Mouse (Mus musculus) ES-E14 (cell line): ENCODE measurements at regions not wholly inside any gene's neighbourhood (a gene's known extent, or its start where the extent isn't known, plus 50 kb on each side); places are given as distances from the start of the nearest gene placed in this dataset.

Experiments
- CHD2 ChIP-seq: IDR thresholded peaks from 2 replicates; pipeline ENCODE4 v1.6.1; 2014; ENCODE audit warnings: mild to moderate bottlenecking, low read depth, low read length, inconsistent platforms
- HCFC1 ChIP-seq: IDR thresholded peaks from 2 replicates; pipeline ENCODE4 v1.6.1; 2012; ENCODE audit warnings: low read length, inconsistent platforms, borderline replicate concordance; ENCODE audit not compliant: insufficient read depth
- ZC3H11A ChIP-seq: IDR thresholded peaks from 2 replicates; pipeline ENCODE4 v1.6.1; 2012; ENCODE audit warnings: low read depth, mild to moderate bottlenecking, inconsistent platforms, low read length, borderline replicate concordance

DNA sequence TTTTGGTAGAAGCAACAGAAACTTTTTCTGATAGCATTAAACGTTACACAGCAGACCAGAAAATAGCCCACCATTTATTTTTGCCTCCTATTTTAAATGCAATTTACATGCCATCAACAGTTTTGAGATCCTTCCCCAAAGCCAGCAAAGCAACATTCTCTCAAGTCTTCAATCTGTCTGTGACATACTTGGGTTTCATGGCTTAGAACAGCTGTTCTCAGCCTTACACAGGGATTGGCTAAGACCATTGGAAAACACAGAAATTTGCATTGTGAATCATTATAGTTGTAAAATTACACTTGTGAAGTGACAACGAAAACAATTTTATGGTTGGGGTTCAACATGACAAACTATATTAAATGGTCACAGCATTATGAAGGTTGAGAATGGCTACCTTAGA is 268.8 kb upstream of the Marcks start:
- TF ChIP-seq HCFC1 (no peak), ZC3H11A (no peak), CHD2 (no peak)
